Mouse (Mus musculus): Measurements from ENCODE around the gene Lyz1. TPM values are rescaled to one million over a fixed set of nuclear protein-coding genes. Genes with fewer than 3 reads are reported as not detected.
"Not testable (repeated sequence)": the region's sequence is repeated elsewhere in the genome, so short reads cannot be mapped to it uniquely, and the experiment has no call there.

Gene Lyz1
- under 1 TPM; 0.28 to 0.93 TPM for total RNA-seq (2021)

DNA sequence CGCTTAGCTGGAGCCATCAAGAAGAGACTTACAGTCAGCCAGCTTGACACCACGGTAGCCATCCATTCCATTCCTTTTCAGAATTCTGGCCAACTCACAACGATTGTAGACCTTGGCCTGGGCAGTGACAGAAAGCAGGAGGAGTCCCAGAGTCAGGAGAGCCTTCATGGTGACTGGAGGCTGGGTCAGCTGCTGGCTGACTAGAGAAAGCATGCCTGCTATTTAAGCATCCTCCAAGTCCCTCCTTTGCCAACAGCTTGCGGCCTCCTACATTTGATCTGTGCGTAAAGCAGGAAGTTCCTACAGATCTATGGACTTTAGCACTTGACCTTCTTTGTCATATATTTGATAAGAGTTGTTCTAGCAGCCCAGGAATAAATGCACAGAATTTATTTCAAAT, at the start of gene Lyz1:
Gene Lyz1 (minus strand): TSS at position 198 of the 400 bp plus-strand sequence.
- intact Hi-C loops (cut with DNase I), result no loop called here
- no peak for DNase-seq (ENCODE audit: extremely low spot score in 1 of 2, low spot score in 2 of 2)

DNA sequence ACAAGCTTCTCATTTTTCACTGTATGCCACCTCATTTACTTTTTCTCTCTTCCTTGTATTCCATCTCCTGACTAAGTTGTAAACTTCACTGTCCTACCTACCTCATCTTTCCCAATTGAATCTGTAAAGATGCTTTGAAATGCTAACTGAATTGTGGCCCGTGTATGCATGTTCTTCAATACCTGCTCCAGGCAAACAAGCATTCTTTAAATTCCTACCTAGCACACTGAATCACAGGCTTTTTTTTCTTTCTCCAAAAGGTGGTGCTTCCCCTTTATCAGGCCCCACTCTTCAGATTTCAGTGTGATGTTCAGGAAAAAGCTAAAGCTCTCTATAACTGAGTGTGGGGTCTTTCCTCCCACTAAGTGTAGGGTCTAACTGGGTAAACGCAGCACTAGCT, 49.7 kb upstream of the Lyz1 start:
- intact Hi-C loops (cut with DNase I), result no loop called here
- DNase-seq (ENCODE audit: extremely low spot score in 1 of 2, low spot score in 2 of 2), result no peak

DNA sequence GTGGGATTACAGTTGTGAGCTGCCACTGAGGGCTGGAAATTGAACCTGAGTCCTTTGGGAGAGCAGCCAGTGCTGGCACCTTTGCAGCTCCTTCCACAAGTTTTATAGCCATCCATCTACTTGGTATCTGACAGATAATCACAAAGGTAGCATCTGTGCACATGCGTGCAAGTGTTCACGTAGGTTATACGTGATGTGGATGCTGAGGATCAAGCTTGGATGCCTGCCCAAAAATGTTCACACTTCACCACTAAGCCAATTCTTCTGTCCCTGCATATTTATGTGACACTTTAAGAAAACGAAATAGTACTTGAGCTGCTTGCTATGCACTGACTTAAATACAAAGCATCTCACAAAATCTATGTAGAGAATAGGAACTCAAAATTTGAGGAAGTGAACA, 48.4 kb upstream of the Lyz1 start:
- peak in 1 of 2 experiments; percentile 34 for DNase-seq (ENCODE audit: extremely low spot score in 1 of 2, low spot score in 2 of 2)
- intact Hi-C loops (cut with DNase I), result no loop called here

DNA sequence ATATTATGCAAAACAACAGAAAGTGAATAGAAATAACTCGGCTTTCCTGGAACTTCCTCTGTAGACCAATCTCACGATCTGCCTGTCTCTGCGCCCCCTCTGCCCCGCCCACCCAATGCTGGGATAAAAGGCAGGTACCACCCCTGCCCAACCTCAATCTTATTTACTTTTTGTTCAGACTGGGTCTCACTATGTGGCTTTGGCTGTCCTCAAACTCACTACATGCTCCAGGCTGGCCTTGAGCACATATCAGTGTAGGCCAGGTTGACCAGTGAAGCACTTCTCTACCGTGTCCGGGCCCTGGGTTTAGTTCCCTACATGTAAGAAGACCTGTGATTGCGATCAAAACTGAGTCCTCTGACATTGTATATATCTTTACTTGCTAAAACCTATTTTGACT, 46.6 kb upstream of the Lyz1 start:
- DNase-seq (ENCODE audit: extremely low spot score in 1 of 2, low spot score in 2 of 2), result no peak
- intact Hi-C loops (cut with DNase I), result loop anchor here (10.0 kb wide), 1 partner anchor 114 kb away; the partner anchor contains the start of gene Yeats4

DNA sequence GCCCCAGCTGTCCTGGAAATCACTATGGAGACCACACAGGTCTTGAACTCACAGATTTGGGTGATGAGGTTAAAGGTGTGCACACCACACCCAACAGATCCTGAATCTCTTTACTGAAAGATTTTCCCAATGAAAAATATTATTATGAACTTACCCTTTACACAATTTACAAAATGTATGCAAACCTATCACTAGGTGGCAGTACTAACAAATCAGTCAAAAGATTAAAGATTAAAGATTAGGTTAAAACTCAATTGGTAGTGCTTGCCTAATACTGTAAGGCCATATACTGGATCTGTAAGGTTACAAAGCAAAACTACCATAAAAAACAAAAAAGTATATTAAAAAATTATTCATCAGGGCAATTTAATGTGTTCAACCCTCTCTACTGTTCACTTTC, 45.3 kb upstream of the Lyz1 start:
- no peak for DNase-seq (ENCODE audit: extremely low spot score in 1 of 2, low spot score in 2 of 2)
- intact Hi-C loops (cut with DNase I), result loop anchor here (10.0 kb wide), 1 partner anchor 113 kb away; the partner anchor contains the start of gene Yeats4

DNA sequence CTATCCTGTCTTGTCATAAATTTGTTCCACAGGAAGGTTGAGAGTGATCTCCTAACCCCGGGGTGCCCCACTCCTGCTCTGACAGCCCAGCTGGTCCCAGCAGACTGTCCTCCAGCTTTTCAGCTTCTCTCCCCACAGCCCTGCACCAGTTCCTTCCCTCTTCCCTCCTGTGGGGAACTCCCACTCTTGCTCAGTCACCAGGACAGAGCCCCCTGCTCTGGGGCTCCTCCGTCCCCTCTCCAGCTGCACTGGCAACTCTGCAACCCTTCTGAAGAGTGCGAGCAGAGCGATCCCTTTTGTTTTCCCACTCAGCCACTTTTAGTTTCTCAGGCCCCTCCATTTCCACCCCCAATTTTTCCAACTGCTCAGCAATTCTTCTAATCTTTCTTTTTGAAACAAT, 43.0 kb upstream of the Lyz1 start:
- intact Hi-C loops (cut with DNase I), result loop anchor here (10.0 kb wide), 1 partner anchor 111 kb away; the partner anchor contains the start of gene Yeats4
- no peak for DNase-seq (ENCODE audit: extremely low spot score in 1 of 2, low spot score in 2 of 2)

DNA sequence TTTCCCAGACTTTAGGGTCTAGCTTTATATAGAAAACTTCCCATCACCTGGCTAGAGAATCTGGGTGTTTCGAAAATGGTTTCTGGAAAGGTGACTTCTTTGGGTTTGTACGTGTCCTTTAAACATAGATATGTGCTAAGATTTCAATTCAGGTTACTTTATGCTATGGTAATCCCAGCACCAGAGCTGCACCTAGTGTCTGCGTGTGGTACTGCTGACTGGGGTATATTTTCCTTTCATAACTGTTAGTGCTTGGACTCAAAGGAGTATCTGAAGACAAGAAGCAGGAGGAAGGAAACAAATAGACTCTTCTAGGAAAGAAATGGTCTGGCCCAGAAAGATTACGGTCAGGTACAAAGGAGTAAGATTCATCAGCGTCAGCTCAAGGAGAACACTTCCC, 37.9 kb upstream of the Lyz1 start:
- peak in 1 of 2 experiments; percentile 14 for DNase-seq (ENCODE audit: extremely low spot score in 1 of 2, low spot score in 2 of 2)
- intact Hi-C loops (cut with DNase I), result loop anchor here (10.0 kb wide), 1 partner anchor 106 kb away; the partner anchor contains the start of gene Yeats4

DNA sequence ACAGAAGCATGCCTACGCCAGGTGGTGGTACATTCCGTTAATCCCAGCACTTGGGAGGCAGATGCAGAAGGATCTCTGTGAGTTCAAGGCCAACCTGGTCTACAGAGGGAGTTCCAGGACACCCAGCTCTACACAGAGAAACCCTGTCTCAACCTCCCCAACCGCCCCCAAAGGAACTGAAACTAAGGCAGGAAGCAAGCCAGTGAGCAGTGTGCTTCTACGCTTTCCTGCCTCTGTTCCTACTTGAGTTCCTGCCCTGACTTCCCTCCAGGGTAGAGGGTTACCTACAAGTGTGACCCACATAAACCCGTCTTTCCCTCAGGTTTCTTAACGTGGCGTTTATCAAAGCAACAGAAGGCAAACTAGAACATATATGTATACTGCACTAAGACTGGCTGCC, 31.1 kb upstream of the Lyz1 start:
- DNase-seq (ENCODE audit: extremely low spot score in 1 of 2, low spot score in 2 of 2), result no peak
- intact Hi-C loops (cut with DNase I), result no loop called here

DNA sequence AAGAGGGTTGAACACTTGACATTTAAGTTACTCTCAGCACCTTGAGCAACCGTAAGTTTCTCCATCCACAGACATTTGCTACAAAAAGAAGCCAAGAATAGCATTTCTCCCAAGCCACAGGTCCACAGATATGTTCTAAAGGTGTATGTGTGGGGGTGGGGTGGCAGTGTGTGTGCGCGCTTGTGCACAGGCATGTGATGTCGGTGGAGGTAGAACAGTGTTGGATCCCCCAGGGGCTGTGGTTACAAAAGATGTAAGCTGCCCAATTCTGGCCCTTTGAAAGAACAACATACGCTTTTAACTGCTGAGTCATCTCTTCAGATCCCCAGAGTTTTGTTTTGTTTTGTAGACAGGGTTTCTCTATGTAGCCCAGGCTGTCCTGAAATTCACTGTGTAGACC, 30.0 kb upstream of the Lyz1 start:
- DNase-seq (ENCODE audit: extremely low spot score in 1 of 2, low spot score in 2 of 2), result no peak
- intact Hi-C loops (cut with DNase I), result no loop called here

DNA sequence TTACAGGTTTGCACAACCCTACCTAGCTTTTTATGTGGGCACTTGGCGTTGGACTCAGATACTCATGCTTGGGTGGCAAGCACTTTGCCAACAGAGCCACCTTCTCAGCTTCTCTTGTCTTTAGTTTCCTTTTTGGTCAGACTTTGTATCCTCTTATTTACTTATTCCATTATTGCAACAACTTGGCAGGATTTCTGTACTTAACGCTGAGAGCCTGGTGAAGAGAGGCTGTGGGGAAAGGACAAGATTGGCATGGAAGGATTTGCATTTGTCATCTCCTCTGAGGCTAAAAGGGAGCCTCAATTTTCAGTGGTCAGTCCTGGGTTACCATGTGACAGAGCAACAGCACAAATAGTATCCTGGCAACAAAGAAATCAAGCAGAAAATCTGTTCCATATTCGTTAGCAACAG, 27.9 kb upstream of the Lyz1 start:
- intact Hi-C loops (cut with DNase I), result no loop called here
- DNase-seq (ENCODE audit: extremely low spot score in 1 of 2, low spot score in 2 of 2), result no peak

DNA sequence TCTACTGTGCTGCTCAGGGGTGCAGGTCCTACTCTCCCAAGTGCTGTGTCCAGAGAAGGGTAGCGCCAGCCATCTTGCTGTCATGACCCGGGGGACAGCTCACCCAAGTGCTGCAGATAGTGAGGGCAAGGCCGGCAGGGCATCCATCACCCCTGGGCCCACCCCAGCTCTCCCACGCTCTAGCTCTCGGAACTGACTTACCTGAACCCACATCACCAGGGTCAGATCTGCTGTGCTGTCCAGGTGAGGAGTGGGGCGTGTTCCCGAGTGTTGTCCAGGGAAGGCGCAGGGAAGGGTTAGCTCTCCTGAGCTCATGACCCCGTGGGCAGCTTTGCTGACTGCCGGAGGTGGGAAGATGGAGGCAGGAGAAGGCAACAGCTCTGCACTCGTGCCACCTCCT, 23.7 kb upstream of the Lyz1 start:
- intact Hi-C loops (cut with DNase I), result no loop called here
- DNase-seq (ENCODE audit: extremely low spot score in 1 of 2, low spot score in 2 of 2), result no peak

DNA sequence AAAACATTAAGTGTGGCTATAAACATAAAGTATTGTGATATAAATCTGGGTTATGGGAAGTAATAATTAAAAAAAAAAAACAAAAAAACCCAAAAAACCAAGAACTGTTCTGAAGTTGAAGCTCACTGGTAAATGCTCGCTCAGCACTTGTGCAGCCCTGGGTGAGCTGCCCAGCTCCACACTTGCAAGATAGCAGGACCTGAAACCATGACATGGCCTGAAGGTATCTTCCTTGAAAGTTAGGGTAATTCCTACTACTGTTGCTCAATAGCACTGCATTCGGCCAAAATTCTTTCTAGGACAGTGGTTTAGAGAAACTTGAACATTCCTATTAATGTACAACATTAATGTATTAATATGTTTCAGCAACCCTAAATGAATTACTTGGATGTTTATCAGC, 20.5 kb upstream of the Lyz1 start:
- intact Hi-C loops (cut with DNase I), result no loop called here
- no peak for DNase-seq (ENCODE audit: extremely low spot score in 1 of 2, low spot score in 2 of 2)

DNA sequence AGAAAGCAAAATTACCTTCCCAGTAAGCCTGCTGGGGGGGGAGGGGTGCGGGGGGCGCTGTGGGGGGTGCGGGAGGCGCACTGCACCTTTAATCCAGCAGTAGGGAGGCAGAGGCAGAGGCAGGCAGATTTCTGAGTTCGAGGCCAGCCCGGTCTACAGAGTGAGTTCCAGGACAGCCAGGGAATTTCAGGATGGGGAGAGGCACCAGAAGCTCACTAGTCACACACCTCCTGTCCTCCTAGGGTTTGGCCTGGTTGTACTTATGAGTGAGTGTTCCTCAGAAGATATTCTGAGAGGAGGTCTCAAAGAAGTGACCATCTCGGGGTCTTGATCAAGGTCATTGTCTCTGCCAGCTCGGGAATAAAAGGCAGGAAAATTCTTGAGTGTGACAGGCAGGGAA, 19.5 kb upstream of the Lyz1 start:
- intact Hi-C loops (cut with DNase I), result no loop called here
- DNase-seq (ENCODE audit: extremely low spot score in 1 of 2, low spot score in 2 of 2), result no peak

DNA sequence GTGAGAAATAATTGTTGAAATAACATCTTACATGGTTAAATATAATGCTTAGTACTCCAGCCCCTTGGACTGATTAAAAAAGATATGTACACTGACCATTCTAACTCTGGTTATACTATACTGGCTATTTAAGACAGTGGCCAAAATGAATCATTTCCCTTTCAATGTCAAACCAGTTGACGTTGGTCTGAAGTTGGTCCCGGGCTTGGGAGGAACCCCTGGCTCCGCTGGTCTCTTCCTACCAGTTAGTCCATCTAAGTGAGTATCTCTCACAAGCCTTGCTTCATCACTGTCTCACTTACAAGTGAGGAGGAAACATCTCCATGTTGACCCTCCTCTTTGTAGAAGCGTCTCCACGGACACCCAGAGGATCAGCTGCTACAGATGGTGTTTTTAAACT, 11.7 kb upstream of the Lyz1 start:
- DNase-seq (ENCODE audit: extremely low spot score in 1 of 2, low spot score in 2 of 2), result no peak
- intact Hi-C loops (cut with DNase I), result no loop called here

DNA sequence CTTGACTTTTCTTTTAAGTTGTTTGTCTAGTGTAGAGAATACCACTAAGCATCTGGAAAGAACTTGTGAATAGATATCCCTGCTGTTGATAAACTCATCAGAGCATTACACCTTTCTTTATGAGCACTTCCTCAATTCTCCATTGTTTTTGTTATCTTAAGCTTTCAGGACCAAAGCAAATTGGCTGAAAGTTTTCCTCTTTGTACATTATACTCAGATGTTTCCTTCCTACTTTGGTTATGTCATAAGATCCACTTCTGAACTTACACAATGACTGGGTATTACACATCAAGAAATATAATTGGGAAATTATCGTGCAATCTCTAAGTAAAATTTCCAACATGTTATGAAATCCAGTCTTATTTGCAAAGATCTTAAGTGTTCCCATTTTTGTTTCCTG, 9.0 kb upstream of the Lyz1 start:
- intact Hi-C loops (cut with DNase I), result no loop called here
- no peak for DNase-seq (ENCODE audit: extremely low spot score in 1 of 2, low spot score in 2 of 2)

DNA sequence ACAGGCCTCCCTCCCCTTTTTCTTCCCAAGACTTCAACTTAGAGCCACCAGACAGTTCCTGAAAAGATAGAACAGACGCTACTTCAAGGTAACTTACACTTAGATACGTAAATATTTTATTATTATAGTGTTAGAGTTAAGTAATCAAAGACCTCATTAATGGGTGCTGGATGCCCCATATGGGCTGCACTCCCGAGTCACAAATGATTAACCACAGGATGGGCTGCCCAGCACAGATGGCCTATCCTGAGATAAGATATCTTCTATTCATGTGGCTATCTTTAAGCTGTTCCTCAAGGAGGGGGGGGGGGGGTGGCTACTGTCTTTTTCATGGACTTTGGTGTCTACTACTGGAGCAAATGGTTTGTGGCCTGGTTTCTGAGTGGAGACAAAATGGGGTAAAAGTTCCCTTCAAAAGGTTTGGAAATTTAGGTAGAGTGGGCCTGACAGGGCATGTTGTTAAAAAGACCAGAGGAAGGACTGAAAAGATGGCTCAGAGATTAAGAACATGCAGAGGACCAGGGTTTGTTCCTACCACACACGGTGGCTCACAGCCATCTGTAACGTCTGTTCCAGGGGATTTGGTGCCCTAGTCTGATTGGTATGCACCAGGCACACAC, 7.3 kb upstream of the Lyz1 start:
- DNase-seq (ENCODE audit: extremely low spot score in 1 of 2, low spot score in 2 of 2), result no peak
- intact Hi-C loops (cut with DNase I), result no loop called here

DNA sequence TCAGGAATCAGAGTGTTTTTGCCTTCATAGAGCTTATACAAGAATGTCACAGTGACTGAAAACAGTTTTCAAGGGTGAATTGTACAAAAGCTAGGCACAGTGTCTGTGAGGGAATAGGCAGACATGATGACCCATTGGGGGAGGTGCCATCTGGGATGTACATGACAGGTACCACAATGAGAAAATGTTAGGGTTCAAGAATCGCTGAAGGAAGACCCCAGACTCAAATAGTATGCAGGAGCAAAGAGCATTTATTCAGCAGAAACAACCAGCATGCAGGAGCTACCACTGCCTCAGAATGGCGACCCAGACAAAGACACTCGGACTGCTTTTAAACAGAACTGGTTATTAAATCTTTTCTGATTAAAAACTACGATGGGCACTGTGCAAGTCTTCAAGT, 6.4 kb upstream of the Lyz1 start:
- DNase-seq (ENCODE audit: extremely low spot score in 1 of 2, low spot score in 2 of 2), result no peak
- intact Hi-C loops (cut with DNase I), result no loop called here

DNA sequence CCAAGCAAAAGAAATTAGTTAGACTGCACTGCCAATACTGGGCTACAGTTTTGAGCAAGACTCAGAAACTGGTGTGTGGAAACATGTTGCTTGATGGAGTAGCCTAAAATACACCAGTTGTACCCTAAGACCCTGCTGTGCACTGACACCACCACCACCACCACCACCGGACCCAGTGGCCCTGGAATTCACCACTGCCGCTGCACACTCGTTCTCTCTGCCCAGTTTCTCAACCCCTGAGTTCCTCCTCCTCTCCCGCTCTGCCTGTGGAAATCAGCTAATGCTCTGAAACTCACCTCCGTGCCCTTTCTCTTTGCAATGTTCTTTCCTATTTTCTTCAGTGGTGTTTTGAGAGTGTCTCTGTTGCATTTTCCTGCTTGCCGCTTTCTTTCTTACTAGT, 5.7 kb upstream of the Lyz1 start:
- intact Hi-C loops (cut with DNase I), result no loop called here
- DNase-seq (ENCODE audit: extremely low spot score in 1 of 2, low spot score in 2 of 2), result no peak

DNA sequence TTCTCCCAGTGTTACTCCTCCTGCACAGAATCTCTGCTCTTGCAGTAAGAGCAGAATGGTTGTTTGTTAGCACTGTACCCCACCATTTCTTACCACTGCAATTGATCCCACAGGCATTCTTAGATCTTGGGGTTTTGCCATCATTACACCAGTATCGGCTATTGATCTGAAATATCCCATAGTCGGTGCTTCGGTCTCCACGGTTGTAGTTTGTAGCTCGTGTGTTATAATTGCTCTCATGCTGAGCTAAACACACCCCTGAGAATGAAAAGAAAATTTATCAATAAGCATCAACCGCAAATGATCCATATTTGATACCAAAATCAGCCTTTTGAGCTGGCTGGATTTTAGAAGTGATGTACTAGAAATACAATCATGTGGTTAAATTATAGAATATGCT, 1.7 kb downstream of the Lyz1 start:
- intact Hi-C loops (cut with DNase I); DNase-seq (ENCODE audit: extremely low spot score in 1 of 2, low spot score in 2 of 2): not testable (repeated sequence)

DNA sequence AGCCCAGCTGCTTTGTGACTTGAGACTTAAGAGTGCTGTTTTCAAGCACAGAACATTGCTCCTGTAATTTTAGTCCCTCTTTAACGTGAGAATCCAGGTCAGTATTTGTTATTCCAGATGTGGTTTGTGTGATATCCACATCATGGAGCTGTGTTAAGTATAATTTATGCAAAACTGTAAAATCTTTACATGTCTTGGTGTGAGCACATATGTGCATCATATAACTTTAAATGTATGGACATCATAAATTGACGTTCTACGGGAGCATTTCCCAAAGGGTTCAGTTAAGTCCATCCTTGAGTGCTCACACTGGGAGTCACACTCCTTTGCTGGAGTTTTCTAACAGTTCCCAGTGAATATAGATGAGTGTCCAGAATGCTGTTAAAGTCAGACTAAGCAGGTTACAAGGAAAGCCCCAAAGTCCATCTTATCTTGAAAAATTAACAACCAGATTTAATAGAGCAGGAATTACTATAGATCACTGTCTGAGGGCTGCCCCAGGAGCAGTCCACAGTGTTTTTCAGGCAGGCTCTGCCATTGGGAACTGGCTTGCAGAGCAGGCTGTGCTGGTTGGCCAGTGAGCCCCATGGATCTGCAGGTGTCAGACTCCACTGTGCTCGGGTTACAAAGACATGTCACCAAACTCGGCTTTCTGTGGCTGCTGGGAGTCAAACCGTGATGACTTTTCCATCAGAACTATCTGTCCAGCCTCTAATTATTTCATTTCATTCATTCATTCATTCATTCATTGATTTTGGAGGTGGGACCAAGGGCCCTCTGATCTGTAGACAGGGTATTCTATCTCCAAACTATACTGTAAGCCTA, 2.4 kb downstream of the Lyz1 start:
- no peak for DNase-seq (ENCODE audit: extremely low spot score in 1 of 2, low spot score in 2 of 2)
- intact Hi-C loops (cut with DNase I), result no loop called here
